Mouse (Mus musculus) intestine, embryonic 14.5 days (tissue): ENCODE data around the gene Dst. TPM values are rescaled to one million over a fixed set of nuclear protein-coding genes. Genes with fewer than 3 reads are reported as not detected.

Source experiments
- ATAC-seq: fragments of 200-750 bp; cut with Nextera tagmentation; replicated peaks from 2 replicates; pipeline ENCODE4 v1.8.0; 2017; ENCODE audit warnings: low read depth, moderate number of reproducible peaks, moderate TSS enrichment, moderate library complexity; ENCODE audit not compliant: low FRiP score, low TSS enrichment
- DNase-seq: peaks from one replicate; pipeline ENCODE4 v3.0.0-alpha.2; 2018; ENCODE audit warnings: low spot score
- H3K27ac ChIP-seq: fragments of 300-500 bp; sonication (generic); 2 replicates; pipeline ENCODE4 v1.5.1; 2014; ENCODE audit warnings: low read depth, mild to moderate bottlenecking, control low read depth
- H3K27me3 ChIP-seq: fragments of 300-500 bp; sonication (generic); replicated peaks from 2 replicates; pipeline ENCODE4 v1.6.1; 2014; ENCODE audit warnings: low read length, control low read depth; ENCODE audit not compliant: control insufficient read depth, insufficient read depth
- H3K36me3 ChIP-seq: fragments of 300-500 bp; sonication (generic); 2 replicates; pipeline ENCODE4 v1.6.1; 2014; ENCODE audit warnings: low read length, control low read depth; ENCODE audit not compliant: control insufficient read depth, insufficient read depth
- H3K4me1 ChIP-seq: fragments of 300-500 bp; sonication (generic); replicated peaks from 2 replicates; pipeline ENCODE4 v1.6.1; 2014; ENCODE audit warnings: low read length, control low read depth, mixed read lengths; ENCODE audit not compliant: control insufficient read depth, insufficient read depth
- H3K4me2 ChIP-seq: fragments of 300-500 bp; sonication (generic); 2 replicates; pipeline ENCODE4 v1.6.1; 2014; ENCODE audit warnings: low read length
- H3K4me3 ChIP-seq: fragments of 300-500 bp; sonication (generic); 2 replicates; pipeline ENCODE4 v1.5.1; 2014; ENCODE audit warnings: low read depth, low read length, control low read depth, mixed read lengths
- H3K9ac ChIP-seq: fragments of 300-500 bp; sonication (generic); 2 replicates; pipeline ENCODE4 v1.6.1; 2014; ENCODE audit warnings: mild to moderate bottlenecking, low read length
- H3K9me3 ChIP-seq: fragments of 300-500 bp; sonication (generic); 2 replicates; pipeline ENCODE4 v1.6.1; 2016; ENCODE audit warnings: low read length, control low read depth; ENCODE audit not compliant: control insufficient read depth
- WGBS: fragments of 180-500 bp; shearing (Covaris S2); extraction: QIAGEN DNeasy Blood & Tissue Kit; methylation state at CpG from one replicate; pipeline ENCODE4 v1.1.7; 2014; 5-methylcytosine and 5-hydroxymethylcytosine counted together
- polyA plus RNA-seq: library from polyadenylated mRNA; unstranded; fragments of >200 nt; fragmentation: Nextera tagmentation; extraction: Ambion mirVana; gene quantifications from 2 replicates; pipeline ENCODE4 v1.2.1, GENCODE M21; 2014

Dst gene
- polyA plus RNA-seq, 1 experiment from 2014 or later: 27.7 TPM

- ATAC-seq (no peak), DNase-seq (no peak)
- no peak overlapping the region for H3K9ac ChIP-seq
- 87% methylated on average over 7 of the region's 7 CpGs for WGBS
- no peaks in the 10 kb centered on the region for H3K27me3 ChIP-seq
- no peaks in the 10 kb centered on the region for H3K9me3 ChIP-seq
- peaks cover 20% of the 10 kb centered on the region for H3K36me3 ChIP-seq
- no peak overlapping the region for H3K27ac ChIP-seq
- no peaks in the 10 kb centered on the region for H3K4me1 ChIP-seq
- no peak overlapping the region for H3K4me3 ChIP-seq
- no peak overlapping the region for H3K4me2 ChIP-seq
Observed at GRCm38 (mm10) chr1:34283502-34283901, 375.5 kb downstream of the Dst start.

GRCm38 (mm10) chr1:34284979-34285378, 377.0 kb downstream of the Dst start:
- no peak overlapping the region for H3K9ac ChIP-seq
- H3K27me3 ChIP-seq: no peaks in the 10 kb centered on the region
- H3K4me1 ChIP-seq: no peaks in the 10 kb centered on the region
- H3K4me2 ChIP-seq: no peak overlapping the region
- no peak overlapping the region for H3K4me3 ChIP-seq
- ATAC-seq (no peak), DNase-seq (no peak)
- H3K36me3 ChIP-seq: peaks cover 18% of the 10 kb centered on the region; the same call in 1 of the 2 replicates
- 85% methylated on average over 9 of the region's 9 CpGs for WGBS
- H3K9me3 ChIP-seq: no peaks in the 10 kb centered on the region
- H3K27ac ChIP-seq: no peak overlapping the region

- Histone ChIP-seq H3K9me3 (no peaks in the 10 kb centered on the region), H3K36me3 (peaks cover 30% of the 10 kb centered on the region), H3K4me3 (no peak overlapping the region), H3K9ac (no peak overlapping the region), H3K4me1 (no peaks in the 10 kb centered on the region), H3K4me2 (no peak overlapping the region), H3K27ac (no peak overlapping the region), H3K27me3 (no peaks in the 10 kb centered on the region)
- DNase-seq: no peak
- ATAC-seq: no peak
- WGBS: 90% methylated on average over 10 of the region's 10 CpGs
Observed at GRCm38 (mm10) chr1:34287731-34288130, 379.7 kb downstream of the Dst start.

GRCm38 (mm10) chr1:34288181-34288580, 380.2 kb downstream of the Dst start:
- no peak overlapping the region for H3K27ac ChIP-seq
- ATAC-seq (no peak), DNase-seq (no peak)
- H3K4me1 ChIP-seq: no peaks in the 10 kb centered on the region
- no peaks in the 10 kb centered on the region for H3K9me3 ChIP-seq
- H3K27me3 ChIP-seq: no peaks in the 10 kb centered on the region
- H3K9ac ChIP-seq: no peak overlapping the region
- no peak overlapping the region for H3K4me3 ChIP-seq
- H3K4me2 ChIP-seq: no peak overlapping the region
- H3K36me3 ChIP-seq: peaks cover 31% of the 10 kb centered on the region
- WGBS: 92% methylated on average over 8 of the region's 8 CpGs

GRCm38 (mm10) chr1:34288721-34289471, 380.9 kb downstream of the Dst start:
- H3K36me3 ChIP-seq: peaks cover 39% of the 10 kb centered on the region
- no peak overlapping the region for H3K4me3 ChIP-seq
- no peaks in the 10 kb centered on the region for H3K27me3 ChIP-seq
- ATAC-seq (no peak), DNase-seq (no peak)
- no peak overlapping the region for H3K9ac ChIP-seq
- H3K4me1 ChIP-seq: no peaks in the 10 kb centered on the region
- H3K9me3 ChIP-seq: no peaks in the 10 kb centered on the region
- WGBS: 79% methylated on average over 13 of the region's 13 CpGs
- H3K4me2 ChIP-seq: no peak overlapping the region
- H3K27ac ChIP-seq: no peak overlapping the region

GRCm38 (mm10) chr1:34289472-34289748, 381.4 kb downstream of the Dst start:
- H3K9ac ChIP-seq: no peak overlapping the region
- H3K4me2 ChIP-seq: no peak overlapping the region
- ATAC-seq (no peak), DNase-seq (no peak)
- no peaks in the 10 kb centered on the region for H3K9me3 ChIP-seq
- 83% methylated on average over 14 of the region's 14 CpGs for WGBS
- no peak overlapping the region for H3K27ac ChIP-seq
- H3K36me3 ChIP-seq: peaks cover 38% of the 10 kb centered on the region
- H3K27me3 ChIP-seq: no peaks in the 10 kb centered on the region
- no peaks in the 10 kb centered on the region for H3K4me1 ChIP-seq
- H3K4me3 ChIP-seq: no peak overlapping the region

- peaks cover 41% of the 10 kb centered on the region for H3K36me3 ChIP-seq
- H3K27ac ChIP-seq: no peak overlapping the region
- DNase-seq: no peak
Observed at GRCm38 (mm10) chr1:34290321-34290720, 382.3 kb downstream of the Dst start.

GRCm38 (mm10) chr1:34293198-34293597, 385.2 kb downstream of the Dst start:
- DNase-seq: no peak
- Histone ChIP-seq H3K4me3 (no peak overlapping the region), H3K27ac (no peak overlapping the region), H3K9me3 (no peaks in the 10 kb centered on the region), H3K4me1 (no peaks in the 10 kb centered on the region), H3K4me2 (no peak overlapping the region), H3K36me3 (peaks cover 54% of the 10 kb centered on the region), H3K27me3 (no peaks in the 10 kb centered on the region), H3K9ac (no peak overlapping the region)
- ATAC-seq: no peak
- 87% methylated on average over 14 of the region's 14 CpGs for WGBS

More at GRCm38 (mm10) chr1:34290321-34290720, 382.3 kb downstream of the Dst start:
- Histone ChIP-seq H3K9ac (no peak overlapping the region), H3K4me3 (no peak overlapping the region), H3K4me2 (no peak overlapping the region), H3K9me3 (no peaks in the 10 kb centered on the region), H3K4me1 (no peaks in the 10 kb centered on the region), H3K27me3 (no peaks in the 10 kb centered on the region)
- ATAC-seq: no peak
- 91% methylated on average over 12 of the region's 12 CpGs for WGBS

- no peak for DNase-seq
- Histone ChIP-seq H3K27me3 (no peaks in the 10 kb centered on the region), H3K9ac (no peak overlapping the region), H3K27ac (no peak overlapping the region), H3K4me1 (no peaks in the 10 kb centered on the region), H3K4me3 (no peak overlapping the region), H3K9me3 (no peaks in the 10 kb centered on the region), H3K4me2 (no peak overlapping the region), H3K36me3 (peaks cover 47% of the 10 kb centered on the region)
- 86% methylated on average over 9 of the region's 9 CpGs for WGBS
- ATAC-seq: no peak
Observed at GRCm38 (mm10) chr1:34297636-34298035, 389.6 kb downstream of the Dst start.
